Mouse (Mus musculus): ENCODE measurements around the gene Tmem37. TPM values are rescaled to one million over a fixed set of nuclear protein-coding genes. Genes with fewer than 3 reads are reported as not detected.

The Tmem37 gene
- polyA plus RNA-seq, 1 experiment from 2014 or later, result 94.7 TPM

DNA sequence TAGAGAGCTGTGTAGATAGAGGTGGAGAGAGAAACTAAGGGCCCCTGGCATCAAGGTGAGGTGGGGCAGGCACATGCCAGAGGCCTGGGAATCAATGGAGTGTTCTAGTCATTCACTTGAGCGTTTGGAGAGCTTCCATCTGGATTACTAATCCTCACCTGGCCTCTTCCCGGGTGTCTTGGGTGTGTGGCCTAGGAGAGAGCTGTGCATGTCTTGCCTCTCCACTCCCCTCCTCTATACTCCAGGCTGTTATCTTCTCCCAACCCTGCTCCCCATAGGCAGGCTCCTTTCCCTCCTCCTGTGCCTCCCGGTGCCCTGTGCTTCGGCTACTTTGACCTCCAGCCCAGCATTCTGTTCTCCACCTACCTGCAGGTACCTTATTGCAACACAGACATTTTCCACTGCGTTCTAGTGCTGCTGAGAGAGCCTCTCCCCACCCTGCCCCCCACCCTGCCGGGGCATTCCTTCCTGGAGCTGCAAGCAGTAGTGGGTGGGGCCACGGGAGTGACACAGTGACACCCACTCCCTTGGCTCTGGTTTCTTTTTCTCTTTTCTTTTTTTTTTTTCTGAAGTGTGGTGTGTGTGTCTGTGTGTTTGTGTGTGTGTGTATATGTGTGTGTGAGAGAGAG lies 9.2 kb upstream of the Tmem37 start:
- H3K4me3 ChIP-seq (ENCODE audit: low read depth, low read length), result no peak overlapping the region
- WGBS (ENCODE audit: insufficient replicate concordance), result 24% methylated on average over 7 of the region's 7 CpGs
- no peak overlapping the region for H3K4me2 ChIP-seq (ENCODE audit: low read depth, low read length)
- H3K27me3 ChIP-seq (ENCODE audit: control insufficient read depth, insufficient read depth, low read depth, low read length), result no peaks in the 10 kb centered on the region
- H3K9ac ChIP-seq (ENCODE audit: low read depth, low read length), result no peak overlapping the region
- no peaks in the 10 kb centered on the region for H3K9me3 ChIP-seq (replicated peaks; ENCODE audit: control insufficient read depth, low read length)
- no peaks in the 10 kb centered on the region for H3K36me3 ChIP-seq (ENCODE audit: control insufficient read depth, insufficient read depth)
- no peaks in the 10 kb centered on the region; the same call in 1 of the 2 replicates for H3K4me1 ChIP-seq (ENCODE audit: control insufficient read depth, low read depth, low read length)
- ATAC-seq (ENCODE audit: low read depth), result peak; percentile 81
- peak overlapping the region; percentile 32; the same call in 1 of the 2 replicates for H3K27ac ChIP-seq (ENCODE audit: low read length)

DNA sequence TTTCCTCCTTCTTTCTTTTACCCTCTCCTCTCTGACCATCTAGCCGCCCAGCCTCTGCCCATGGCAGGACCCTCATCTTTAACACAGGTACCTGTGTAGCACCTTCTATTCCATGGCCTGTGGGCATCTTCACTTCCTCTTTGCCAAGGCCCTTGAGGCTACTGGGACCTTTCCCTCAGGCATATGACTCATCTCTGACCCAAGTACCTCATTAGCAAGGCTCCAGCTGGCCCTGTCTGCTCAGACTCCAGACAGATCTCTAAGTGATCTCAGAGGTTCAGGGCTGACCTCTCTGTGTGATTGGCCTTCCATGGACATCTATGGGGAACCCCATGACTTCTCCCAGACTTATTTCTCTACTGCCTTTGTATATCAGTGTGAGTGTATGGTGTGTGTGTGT lies 6.8 kb upstream of the Tmem37 start:
- Histone ChIP-seq H3K4me1 (ENCODE audit: control insufficient read depth, low read depth, low read length) (no peaks in the 10 kb centered on the region; the same call in 1 of the 2 replicates), H3K9me3 (replicated peaks; ENCODE audit: control insufficient read depth, low read length) (no peaks in the 10 kb centered on the region), H3K4me2 (ENCODE audit: low read depth, low read length) (no peak overlapping the region), H3K4me3 (ENCODE audit: low read depth, low read length) (no peak overlapping the region), H3K9ac (ENCODE audit: low read depth, low read length) (no peak overlapping the region), H3K36me3 (ENCODE audit: control insufficient read depth, insufficient read depth) (no peaks in the 10 kb centered on the region), H3K27me3 (ENCODE audit: control insufficient read depth, insufficient read depth, low read depth, low read length) (no peaks in the 10 kb centered on the region), H3K27ac (ENCODE audit: low read length) (no peak overlapping the region)
- no peak for ATAC-seq (ENCODE audit: low read depth)
- WGBS (ENCODE audit: insufficient replicate concordance), result 73% methylated on average over 1 of the region's 1 CpGs

DNA sequence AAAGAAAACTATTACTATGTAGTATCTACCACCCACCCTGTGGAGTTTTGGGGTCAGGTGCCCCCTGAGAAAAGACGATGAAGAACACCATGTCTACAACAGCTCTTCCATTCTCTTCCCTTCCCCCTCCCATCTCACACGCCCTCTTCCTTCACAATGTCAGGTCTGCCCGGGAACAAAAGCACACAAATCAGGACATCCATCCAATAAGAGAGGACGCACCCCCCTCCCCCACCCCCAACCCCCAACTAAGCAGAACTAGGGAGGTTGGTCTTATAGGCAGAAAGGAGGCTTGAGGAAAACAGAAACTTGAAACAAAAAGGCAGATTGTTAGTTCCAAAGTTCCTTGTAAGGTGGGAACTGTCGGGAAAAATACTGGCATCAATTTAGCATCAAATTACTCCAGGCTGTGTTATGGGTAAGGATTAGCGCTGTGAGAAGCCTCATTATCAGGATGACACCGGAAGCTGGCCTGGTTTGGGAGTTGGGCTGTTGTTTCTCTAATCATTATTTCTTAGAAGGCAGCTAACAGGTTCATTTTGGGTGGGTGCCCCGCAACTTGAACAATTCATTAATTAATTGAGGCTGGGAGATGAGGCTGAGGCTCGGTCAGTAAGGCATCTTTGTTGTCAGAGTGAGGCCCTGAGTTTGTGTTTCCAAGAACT lies 4.0 kb upstream of the Tmem37 start:
- WGBS (ENCODE audit: insufficient replicate concordance), result 31% methylated on average over 9 of the region's 9 CpGs
- H3K27me3 ChIP-seq (ENCODE audit: control insufficient read depth, insufficient read depth, low read depth, low read length), result peaks cover 4% of the 10 kb centered on the region; the same call in 1 of the 2 replicates
- H3K9me3 ChIP-seq (replicated peaks; ENCODE audit: control insufficient read depth, low read length), result no peaks in the 10 kb centered on the region
- H3K4me1 ChIP-seq (ENCODE audit: control insufficient read depth, low read depth, low read length), result peaks cover 5% of the 10 kb centered on the region; the same call in 1 of the 2 replicates
- H3K27ac ChIP-seq (ENCODE audit: low read length), result no peak overlapping the region
- ATAC-seq (ENCODE audit: low read depth), result no peak
- no peaks in the 10 kb centered on the region for H3K36me3 ChIP-seq (ENCODE audit: control insufficient read depth, insufficient read depth)
- no peak overlapping the region for H3K9ac ChIP-seq (ENCODE audit: low read depth, low read length)
- no peak overlapping the region for H3K4me2 ChIP-seq (ENCODE audit: low read depth, low read length)
- no peak overlapping the region for H3K4me3 ChIP-seq (ENCODE audit: low read depth, low read length)

DNA sequence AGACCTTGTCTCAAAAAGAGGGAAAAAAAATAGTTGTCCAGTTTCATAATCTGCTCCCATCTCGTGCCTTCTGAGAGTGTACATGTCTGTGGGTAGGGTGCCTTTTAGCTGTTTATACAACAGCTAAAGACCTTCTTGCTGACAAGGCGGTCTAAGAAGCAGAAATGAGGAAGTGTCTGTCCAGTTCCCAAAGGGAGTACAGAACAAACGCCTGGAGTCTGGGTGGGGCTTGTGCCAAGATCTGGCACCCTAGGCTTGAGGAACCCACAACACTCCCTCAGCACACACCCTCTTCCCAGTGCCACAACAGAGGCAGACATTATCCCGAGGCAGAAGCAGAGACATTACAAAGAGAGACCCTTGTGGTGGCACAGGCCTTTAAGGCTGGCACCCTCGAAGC lies 1.6 kb upstream of the Tmem37 start:
- no peak for ATAC-seq (ENCODE audit: low read depth)
- Histone ChIP-seq H3K9ac (ENCODE audit: low read depth, low read length) (no peak overlapping the region), H3K4me2 (ENCODE audit: low read depth, low read length) (no peak overlapping the region), H3K27me3 (ENCODE audit: control insufficient read depth, insufficient read depth, low read depth, low read length) (peaks cover 4% of the 10 kb centered on the region; the same call in 1 of the 2 replicates), H3K9me3 (replicated peaks; ENCODE audit: control insufficient read depth, low read length) (no peaks in the 10 kb centered on the region), H3K4me3 (ENCODE audit: low read depth, low read length) (no peak overlapping the region), H3K27ac (ENCODE audit: low read length) (no peak overlapping the region), H3K4me1 (ENCODE audit: control insufficient read depth, low read depth, low read length) (peaks cover 5% of the 10 kb centered on the region; the same call in 1 of the 2 replicates), H3K36me3 (ENCODE audit: control insufficient read depth, insufficient read depth) (no peaks in the 10 kb centered on the region)
- 23% methylated on average over 5 of the region's 5 CpGs for WGBS (ENCODE audit: insufficient replicate concordance)

DNA sequence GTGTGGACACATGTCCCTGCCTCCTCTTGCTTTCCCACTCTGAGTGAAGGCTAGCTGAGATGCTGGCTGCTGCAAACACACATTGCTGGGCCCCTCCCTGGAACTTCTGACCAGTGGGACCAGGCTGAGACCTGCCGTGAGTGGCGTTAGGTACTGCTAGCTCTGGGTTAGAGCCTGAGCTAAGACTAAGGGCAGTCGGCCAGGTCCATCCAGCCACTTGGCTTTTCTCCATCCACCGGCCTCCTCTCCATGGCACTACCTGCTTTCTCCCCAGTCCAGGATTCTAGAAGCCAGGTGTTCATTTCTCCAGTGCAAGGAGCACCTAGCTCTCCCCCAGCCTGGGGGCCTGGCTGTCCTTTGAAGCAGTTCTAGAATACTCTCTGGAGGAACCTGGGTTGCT lies 1.1 kb upstream of the Tmem37 start:
- Histone ChIP-seq H3K4me1 (ENCODE audit: control insufficient read depth, low read depth, low read length) (peaks cover 5% of the 10 kb centered on the region; the same call in 1 of the 2 replicates), H3K36me3 (ENCODE audit: control insufficient read depth, insufficient read depth) (no peaks in the 10 kb centered on the region), H3K27me3 (ENCODE audit: control insufficient read depth, insufficient read depth, low read depth, low read length) (peaks cover 4% of the 10 kb centered on the region; the same call in 1 of the 2 replicates), H3K9me3 (replicated peaks; ENCODE audit: control insufficient read depth, low read length) (no peaks in the 10 kb centered on the region), H3K4me2 (ENCODE audit: low read depth, low read length) (no peak overlapping the region), H3K4me3 (ENCODE audit: low read depth, low read length) (no peak overlapping the region), H3K9ac (ENCODE audit: low read depth, low read length) (no peak overlapping the region), H3K27ac (ENCODE audit: low read length) (no peak overlapping the region; the same call in 1 of the 2 replicates)
- WGBS (ENCODE audit: insufficient replicate concordance), result 47% methylated on average over 4 of the region's 4 CpGs
- ATAC-seq (ENCODE audit: low read depth), result no peak

DNA sequence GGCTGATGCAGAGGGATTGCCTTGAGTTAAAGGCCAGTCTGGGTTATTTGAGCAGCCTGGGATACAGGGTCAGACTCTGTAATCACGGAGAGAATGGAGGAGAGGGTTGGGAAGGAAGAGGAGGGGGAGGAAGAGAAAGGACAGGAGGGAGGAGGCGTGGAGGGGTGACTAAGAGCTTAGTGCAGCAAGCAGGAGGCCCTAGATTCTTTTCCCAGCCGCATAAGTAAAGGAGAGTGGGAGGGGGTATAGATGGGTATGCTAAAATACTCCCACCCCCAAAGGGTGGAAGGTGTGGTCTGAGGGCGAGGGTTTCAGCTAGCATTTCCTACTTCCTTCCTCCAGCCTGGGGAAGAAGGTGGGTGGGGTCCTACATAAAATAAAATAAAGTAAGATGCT lies 431 bp upstream of the Tmem37 start:
- ATAC-seq (ENCODE audit: low read depth), result no peak
- peaks cover 5% of the 10 kb centered on the region; the same call in 1 of the 2 replicates for H3K4me1 ChIP-seq (ENCODE audit: control insufficient read depth, low read depth, low read length)
- H3K36me3 ChIP-seq (ENCODE audit: control insufficient read depth, insufficient read depth), result no peaks in the 10 kb centered on the region
- H3K9me3 ChIP-seq (replicated peaks; ENCODE audit: control insufficient read depth, low read length), result no peaks in the 10 kb centered on the region
- H3K9ac ChIP-seq (ENCODE audit: low read depth, low read length), result no peak overlapping the region; the same call in 1 of the 2 replicates
- WGBS (ENCODE audit: insufficient replicate concordance), result 16% methylated on average over 4 of the region's 4 CpGs
- peak overlapping the region; percentile 54; the same call in 1 of the 2 replicates for H3K4me3 ChIP-seq (ENCODE audit: low read depth, low read length)
- peak overlapping the region; percentile 42 for H3K27ac ChIP-seq (ENCODE audit: low read length)
- peaks cover 4% of the 10 kb centered on the region; the same call in 1 of the 2 replicates for H3K27me3 ChIP-seq (ENCODE audit: control insufficient read depth, insufficient read depth, low read depth, low read length)
- H3K4me2 ChIP-seq (ENCODE audit: low read depth, low read length), result peak overlapping the region; percentile 48

DNA sequence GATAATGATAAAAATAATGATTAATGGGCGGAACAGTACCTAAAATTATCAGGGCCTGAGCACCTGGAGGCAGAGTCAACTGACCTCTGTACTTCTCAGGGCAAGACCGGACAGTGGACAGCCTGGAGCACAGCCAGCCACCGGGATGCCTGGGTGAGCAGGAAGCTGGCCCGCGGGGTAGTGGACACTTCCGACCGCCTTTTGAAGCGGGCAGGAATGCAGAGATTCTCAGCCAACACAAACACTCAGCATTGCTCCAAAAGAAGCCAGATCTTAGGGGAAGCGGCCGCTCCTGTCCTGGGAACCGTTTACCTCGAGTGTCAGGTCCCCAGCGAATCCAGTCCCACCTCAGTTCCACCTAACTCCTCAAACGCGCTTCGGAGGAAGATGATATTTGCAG lies 974 bp downstream of the Tmem37 start:
- 5% methylated on average over 16 of the region's 16 CpGs for WGBS (ENCODE audit: insufficient replicate concordance)
- H3K4me1 ChIP-seq (ENCODE audit: control insufficient read depth, low read depth, low read length), result peaks cover 7% of the 10 kb centered on the region; the same call in 1 of the 2 replicates
- H3K27me3 ChIP-seq (ENCODE audit: control insufficient read depth, insufficient read depth, low read depth, low read length), result peaks cover 4% of the 10 kb centered on the region; the same call in 1 of the 2 replicates
- no peaks in the 10 kb centered on the region for H3K36me3 ChIP-seq (ENCODE audit: control insufficient read depth, insufficient read depth)
- H3K27ac ChIP-seq (ENCODE audit: low read length), result peak overlapping the region; percentile 74
- peak overlapping the region; percentile 48 for H3K4me2 ChIP-seq (ENCODE audit: low read depth, low read length)
- ATAC-seq (ENCODE audit: low read depth), result peak; percentile 58
- H3K9ac ChIP-seq (ENCODE audit: low read depth, low read length), result peak overlapping the region; percentile 55
- peak overlapping the region; percentile 54 for H3K4me3 ChIP-seq (ENCODE audit: low read depth, low read length)
- H3K9me3 ChIP-seq (replicated peaks; ENCODE audit: control insufficient read depth, low read length), result no peaks in the 10 kb centered on the region

DNA sequence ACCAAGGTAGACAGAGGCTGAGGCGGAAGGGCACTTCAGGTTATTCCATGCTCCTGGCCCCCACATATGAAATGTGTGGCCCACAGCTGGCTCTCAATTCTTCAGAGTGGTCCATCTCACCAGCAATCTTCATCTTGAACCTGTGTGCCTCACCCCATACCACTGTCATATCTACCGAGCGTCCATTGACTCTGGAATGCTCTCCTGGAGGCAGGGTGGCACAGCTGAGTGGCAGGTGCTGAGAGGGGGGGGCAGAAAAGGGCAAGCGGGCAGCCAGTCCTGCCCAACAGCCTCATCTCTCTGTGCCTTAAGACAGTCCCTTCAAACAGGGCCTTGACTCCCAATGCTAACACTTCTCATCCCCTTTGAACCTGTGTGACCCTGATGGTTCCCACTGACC lies 2.7 kb downstream of the Tmem37 start:
- Histone ChIP-seq H3K9ac (ENCODE audit: low read depth, low read length) (no peak overlapping the region), H3K9me3 (replicated peaks; ENCODE audit: control insufficient read depth, low read length) (no peaks in the 10 kb centered on the region), H3K4me2 (ENCODE audit: low read depth, low read length) (no peak overlapping the region), H3K4me1 (ENCODE audit: control insufficient read depth, low read depth, low read length) (peaks cover 7% of the 10 kb centered on the region; the same call in 1 of the 2 replicates), H3K27ac (ENCODE audit: low read length) (no peak overlapping the region), H3K4me3 (ENCODE audit: low read depth, low read length) (no peak overlapping the region), H3K27me3 (ENCODE audit: control insufficient read depth, insufficient read depth, low read depth, low read length) (peaks cover 4% of the 10 kb centered on the region; the same call in 1 of the 2 replicates), H3K36me3 (ENCODE audit: control insufficient read depth, insufficient read depth) (no peaks in the 10 kb centered on the region)
- no peak for ATAC-seq (ENCODE audit: low read depth)
- 68% methylated on average over 4 of the region's 4 CpGs for WGBS (ENCODE audit: insufficient replicate concordance)

DNA sequence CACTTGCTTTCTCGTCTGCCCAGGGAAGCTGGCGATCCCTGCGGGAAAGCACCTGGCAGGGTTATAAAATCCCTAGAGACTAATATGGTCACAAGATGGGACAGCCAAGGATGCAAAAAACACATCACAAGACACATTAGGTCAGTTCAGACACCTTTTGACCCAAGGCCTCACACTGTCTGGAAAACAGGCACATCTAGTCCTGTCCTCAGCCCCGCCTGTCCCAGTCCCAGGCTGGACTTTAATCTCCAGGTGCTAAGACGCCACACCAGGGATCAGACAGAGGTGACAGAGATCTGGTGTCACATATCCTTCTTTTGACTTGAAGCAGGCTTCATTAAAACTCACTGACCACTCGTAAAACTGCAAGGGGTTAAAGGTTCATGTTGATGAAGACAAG lies 3.7 kb downstream of the Tmem37 start:
- no peaks in the 10 kb centered on the region for H3K9me3 ChIP-seq (replicated peaks; ENCODE audit: control insufficient read depth, low read length)
- peaks cover 4% of the 10 kb centered on the region; the same call in 1 of the 2 replicates for H3K27me3 ChIP-seq (ENCODE audit: control insufficient read depth, insufficient read depth, low read depth, low read length)
- H3K36me3 ChIP-seq (ENCODE audit: control insufficient read depth, insufficient read depth), result no peaks in the 10 kb centered on the region
- ATAC-seq (ENCODE audit: low read depth), result no peak
- no peak overlapping the region for H3K27ac ChIP-seq (ENCODE audit: low read length)
- peaks cover 9% of the 10 kb centered on the region; the same call in 1 of the 2 replicates for H3K4me1 ChIP-seq (ENCODE audit: control insufficient read depth, low read depth, low read length)
- no peak overlapping the region for H3K9ac ChIP-seq (ENCODE audit: low read depth, low read length)
- H3K4me3 ChIP-seq (ENCODE audit: low read depth, low read length), result no peak overlapping the region
- H3K4me2 ChIP-seq (ENCODE audit: low read depth, low read length), result no peak overlapping the region; the same call in 1 of the 2 replicates
- WGBS (ENCODE audit: insufficient replicate concordance), result 60% methylated on average over 6 of the region's 6 CpGs
